In the genomic region with DNA sequence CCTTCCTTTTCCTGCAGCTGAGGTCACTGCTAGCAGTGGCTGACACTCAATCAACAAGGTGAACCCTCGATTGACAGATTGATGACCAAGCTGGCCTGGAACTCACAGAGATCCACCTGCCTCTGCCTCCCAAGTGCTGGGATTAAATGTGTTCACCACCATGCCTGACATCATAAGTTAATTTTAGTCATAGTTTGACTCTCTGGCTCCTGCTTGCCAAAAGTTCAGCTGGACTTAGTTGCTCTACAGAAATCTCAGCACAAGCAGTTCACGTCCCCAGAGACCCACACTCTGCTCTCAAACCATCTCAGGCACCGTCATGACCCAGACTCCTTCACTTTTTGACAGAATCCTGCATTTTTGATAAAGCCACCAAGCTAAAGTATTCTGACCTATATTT, we compare ENCODE assay signal across 19 mouse cellular contexts.
"Had no signal": no experiment of that assay in that cellular context is flagged by ENCODE, and none has a peak within 500 bp of the region (broad histone marks: within the 10 kb centered on the region; RNA-seq: fewer than 3 reads in every experiment).

No protein-coding gene starts in this region.

- H3K27me3 ChIP-seq: hindbrain, embryonic 12.5 days; intestine, embryonic 15.5 days; limb, embryonic 12.5 days; liver, embryonic 13.5 days; liver, embryonic 15.5 days had no signal

- H3K36me3 ChIP-seq: hindbrain, embryonic 10.5 days; hindbrain, embryonic 12.5 days; intestine, embryonic 15.5 days; limb, embryonic 10.5 days; limb, embryonic 12.5 days; liver, embryonic 13.5 days; liver, embryonic 15.5 days had no signal

- DNase-seq: gastrocnemius, postnatal 14 days; heart, postnatal 10 days; kidney, adult 18-20 months; kidney, adult 8-10 months; kidney, postnatal 10 days; kidney, postnatal 25 days; kidney, postnatal 4 days; liver; liver, embryonic 13.5 days; liver, postnatal 0 days had no signal

- H3K4me1 ChIP-seq: hindbrain, embryonic 10.5 days; hindbrain, embryonic 12.5 days; intestine, embryonic 15.5 days; liver, embryonic 13.5 days; liver, embryonic 15.5 days had no signal

- H3K4me3 ChIP-seq: hindbrain, embryonic 10.5 days; hindbrain, embryonic 12.5 days; intestine, embryonic 15.5 days; layer of hippocampus, adult 2 months; left cerebral cortex, adult 2 months; limb, embryonic 10.5 days; limb, embryonic 12.5 days; liver, embryonic 13.5 days; liver, embryonic 15.5 days had no signal

- H3K9me3 ChIP-seq: hindbrain, embryonic 10.5 days; hindbrain, embryonic 12.5 days; intestine, embryonic 15.5 days; limb, embryonic 10.5 days; limb, embryonic 12.5 days; liver, embryonic 13.5 days; liver, embryonic 15.5 days had no signal

- H3K27ac ChIP-seq: hindbrain, embryonic 10.5 days; hindbrain, embryonic 12.5 days; hindbrain, embryonic 14.5 days; intestine, embryonic 15.5 days; layer of hippocampus, adult 2 months; left cerebral cortex, adult 2 months; limb, embryonic 10.5 days; limb, embryonic 12.5 days; liver, embryonic 13.5 days; liver, embryonic 15.5 days had no signal
